Mouse (Mus musculus) gastrocnemius, postnatal 36 days (tissue): Measurements from ENCODE around the gene Emc8. TPM values are rescaled to one million over a fixed set of nuclear protein-coding genes. Genes with fewer than 3 reads are reported as not detected.

Experiments used
- DNase-seq, 2 experiments: peaks; one replicate each; pipeline ENCODE4 v3.0.0; 2022
- intact Hi-C: fragments of 180-260 bp; cut with DNase I; formaldehyde crosslinking; loops from one replicate; pipeline ENCODE4 v1.15.1; 2025
- long read RNA-seq, 2 experiments: library from polyadenylated mRNA; stranded (forward); transcript quantifications; one replicate each; pipeline ENCODE4 v2.0.0; 2021
- total RNA-seq, 2 experiments: library from RNA; stranded (reverse); gene quantifications; 2 replicates each; pipeline ENCODE4 v1.2.3; 2021

Emc8 gene
- total RNA-seq = 10 to 100 TPM; 23.4 to 26.9 TPM
- long read RNA-seq, experiment 1, full-length matches to known transcripts = 23 of 25 reads
- long read RNA-seq, experiment 1, partial matches to known transcripts = 0 of 25 reads
- long read RNA-seq, experiment 1, other reads (novel, unspliced or antisense) = 2 of 25 reads
- long read RNA-seq, experiment 2, full-length matches to known transcripts = 28 of 30 reads
- long read RNA-seq, experiment 2, partial matches to known transcripts = 1 of 30 reads
- long read RNA-seq, experiment 2, other reads (novel, unspliced or antisense) = 1 of 30 reads

- intact Hi-C loops = no loop called here
These were observed at the start of gene Emc8 for GRCm38 (mm10) chr8:120668374-120668905. TSS of gene Emc8 (minus strand) at chr8:120668573.

GRCm38 (mm10) chr8:120715996-120716680 is 47.8 kb upstream of the Emc8 start:
- intact Hi-C loops = no loop called here
- DNase-seq = no peak

More at GRCm38 (mm10) chr8:120668374-120668905, at the start of gene Emc8:
- peak in 1 of 2 experiments; percentile 23 for DNase-seq

GRCm38 (mm10) chr8:120715200-120715599 is 46.8 kb upstream of the Emc8 start:
- intact Hi-C loops = no loop called here

GRCm38 (mm10) chr8:120709176-120709575 is 40.8 kb upstream of the Emc8 start:
- intact Hi-C loops = no loop called here
- DNase-seq = no peak

More at GRCm38 (mm10) chr8:120715200-120715599, 46.8 kb upstream of the Emc8 start:
- DNase-seq = no peak

GRCm38 (mm10) chr8:120706193-120706592 is 37.8 kb upstream of the Emc8 start:
- intact Hi-C loops = no loop called here
- no peak for DNase-seq

GRCm38 (mm10) chr8:120705163-120705562 is 36.8 kb upstream of the Emc8 start:
- DNase-seq = no peak
- intact Hi-C loops = no loop called here

GRCm38 (mm10) chr8:120704203-120704602 is 35.8 kb upstream of the Emc8 start:
- peak in 1 of 2 experiments; percentile 40 for DNase-seq

GRCm38 (mm10) chr8:120701758-120702465 is 33.5 kb upstream of the Emc8 start:
- intact Hi-C loops = no loop called here
- DNase-seq = no peak

More at GRCm38 (mm10) chr8:120704203-120704602, 35.8 kb upstream of the Emc8 start:
- intact Hi-C loops = no loop called here

GRCm38 (mm10) chr8:120700053-120700452 is 31.7 kb upstream of the Emc8 start:
- no peak for DNase-seq
- intact Hi-C loops = no loop called here

GRCm38 (mm10) chr8:120699565-120699964 is 31.2 kb upstream of the Emc8 start:
- DNase-seq = no peak

GRCm38 (mm10) chr8:120699079-120699478 is 30.7 kb upstream of the Emc8 start:
- intact Hi-C loops = loop anchor here (5.0 kb wide), 1 partner anchor 33 kb away; no protein-coding TSS in a partner anchor
- DNase-seq = no peak

More at GRCm38 (mm10) chr8:120699565-120699964, 31.2 kb upstream of the Emc8 start:
- intact Hi-C loops = loop anchor here (5.0 kb wide), 1 partner anchor 33 kb away; no protein-coding TSS in a partner anchor

- intact Hi-C loops = loop anchor here (5.0 kb wide), 1 partner anchor 34 kb away; no protein-coding TSS in a partner anchor
- no peak for DNase-seq
These were observed 30.1 kb upstream of the Emc8 start for GRCm38 (mm10) chr8:120698426-120698825.

- intact Hi-C loops = loop anchor here (5.0 kb wide), 1 partner anchor 34 kb away; no protein-coding TSS in a partner anchor
- no peak for DNase-seq
These were observed 29.6 kb upstream of the Emc8 start for GRCm38 (mm10) chr8:120697979-120698272.

GRCm38 (mm10) chr8:120697154-120697978 is 29.0 kb upstream of the Emc8 start:
- DNase-seq = no peak
- intact Hi-C loops = loop anchor here (5.0 kb wide), 1 partner anchor 35 kb away; no protein-coding TSS in a partner anchor

- no peak for DNase-seq
- intact Hi-C loops = loop anchor here (5.0 kb wide), 1 partner anchor 36 kb away; no protein-coding TSS in a partner anchor
These were observed 28.2 kb upstream of the Emc8 start for GRCm38 (mm10) chr8:120696401-120697153.

- no peak for DNase-seq
- intact Hi-C loops = no loop called here
These were observed 25.6 kb upstream of the Emc8 start for GRCm38 (mm10) chr8:120693861-120694493.

- no peak for DNase-seq
- intact Hi-C loops = no loop called here
These were observed 24.6 kb upstream of the Emc8 start for GRCm38 (mm10) chr8:120692934-120693333.

GRCm38 (mm10) chr8:120688511-120688910 is 20.1 kb upstream of the Emc8 start:
- DNase-seq = no peak
- intact Hi-C loops = loop anchor here (5.0 to 10.0 kb wide), 2 partner anchors 39 to 406 kb away; no protein-coding TSS in a partner anchor
